ENCODE assay signal across 13 mouse cellular contexts in genomic region chr15:59950617-59951216, GRCm38 (mm10).
DNase-seq lines count a peak whose midpoint lies in the region; ATAC-seq and TF ChIP-seq lines count a peak whose summit lies in the region.
"Had no signal": no experiment of that assay in that cellular context is flagged by ENCODE, and none has a peak within 500 bp of the region (broad histone marks: within the 10 kb centered on the region; RNA-seq: fewer than 3 reads in every experiment).

No protein-coding gene starts in this region.

- H3K4me3 ChIP-seq in heart, adult 2 months: peak overlapping the region; percentile 19
- H3K4me3 ChIP-seq in heart, embryonic 12.5 days: no peak overlapping the region
- H3K4me3 ChIP-seq: forebrain, embryonic 12.5 days; hindbrain, embryonic 10.5 days; limb, embryonic 12.5 days; midbrain, embryonic 10.5 days had no signal

- TF ChIP-seq POLR2A in heart, adult 2 months (IDR thresholded peaks at IDR 0.05; ENCODE audit: insufficient read depth, low read depth, low read length): no peak

- H3K27me3 ChIP-seq in heart, adult 2 months (ENCODE audit: control insufficient read depth, insufficient read depth, low read length): no peaks in the 10 kb centered on the region
- H3K27me3 ChIP-seq in heart, embryonic 12.5 days (replicated peaks): no peaks in the 10 kb centered on the region
- H3K27me3 ChIP-seq: forebrain, embryonic 12.5 days; limb, embryonic 12.5 days had no signal

- WGBS in heart, adult 2 months: 73% methylated on average over 3 of the region's 3 CpGs
- 80% methylated on average over 3 of the region's 3 CpGs for WGBS in heart, embryonic 12.5 days

- H3K9ac ChIP-seq in heart, adult 2 months (ENCODE audit: low read depth, low read length): peak overlapping the region; percentile 48
- H3K9ac ChIP-seq in heart, embryonic 12.5 days: no peak overlapping the region
- H3K9ac ChIP-seq: forebrain, embryonic 12.5 days; limb, embryonic 12.5 days had no signal

- ATAC-seq in heart, embryonic 12.5 days (ENCODE audit: insufficient number of reproducible peaks, low FRiP score): no peak

- peak in 1 of 2 experiments; percentile 4 for DNase-seq in heart, adult 2 months
- peak; percentile 16 for DNase-seq in 3134 (ENCODE audit: extremely low read depth, insufficient read length, low spot score)
- DNase-seq in NIH3T3 (ENCODE audit: low read depth): peak; percentile 34
- DNase-seq in induced T-regulatory cell, adult 2 months (ENCODE audit: low read depth): peak; percentile 43
- no peak for DNase-seq in left cerebral cortex, adult 11 months (ENCODE audit: low spot score)
- no peak for DNase-seq in left cerebral cortex, postnatal 14 days (ENCODE audit: low spot score in 2 of 2)
- DNase-seq in Muller cell, postnatal 12 days (ENCODE audit: inconsistent ontology term): no peak
- DNase-seq: kidney, postnatal 4 days had no signal

- H3K27ac ChIP-seq in heart, adult 2 months: peak overlapping the region; percentile 38
- no peak overlapping the region for H3K27ac ChIP-seq in heart, embryonic 12.5 days (ENCODE audit: poor library complexity, severe bottlenecking)
- H3K27ac ChIP-seq: forebrain, embryonic 12.5 days; hindbrain, embryonic 10.5 days; limb, embryonic 12.5 days; midbrain, embryonic 10.5 days had no signal

- no peaks in the 10 kb centered on the region for H3K79me2 ChIP-seq in heart, adult 2 months (replicated peaks; ENCODE audit: control insufficient read depth, insufficient read depth, low read length)

- intact Hi-C loops in heart, adult 2 months (cut with DNase I): no loop called here
- intact Hi-C loops in left cerebral cortex, postnatal 14 days (cut with DNase I): no loop called here

- no peaks in the 10 kb centered on the region for H3K36me3 ChIP-seq in heart, adult 2 months (ENCODE audit: control insufficient read depth, insufficient read depth, low read length)
- no peaks in the 10 kb centered on the region for H3K36me3 ChIP-seq in heart, embryonic 12.5 days
- H3K36me3 ChIP-seq: forebrain, embryonic 12.5 days; hindbrain, embryonic 10.5 days; limb, embryonic 12.5 days; midbrain, embryonic 10.5 days had no signal

- H3K4me2 ChIP-seq in heart, embryonic 12.5 days: no peak overlapping the region
- H3K4me2 ChIP-seq: forebrain, embryonic 12.5 days; limb, embryonic 12.5 days had no signal

- H3K9me3 ChIP-seq in heart, embryonic 12.5 days (replicated peaks): no peaks in the 10 kb centered on the region
- H3K9me3 ChIP-seq: forebrain, embryonic 12.5 days; hindbrain, embryonic 10.5 days; limb, embryonic 12.5 days; midbrain, embryonic 10.5 days had no signal

- H3K4me1 ChIP-seq in heart, adult 2 months (ENCODE audit: control insufficient read depth, insufficient read depth, low read length): peaks cover 2% of the 10 kb centered on the region
- 0 out of 2 replicates have a peak, but pooled peaks cover 5% of the 10 kb centered on the region for H3K4me1 ChIP-seq in heart, embryonic 12.5 days (replicated peaks)
- H3K4me1 ChIP-seq: forebrain, embryonic 12.5 days; hindbrain, embryonic 10.5 days had no signal

- no peak for TF ChIP-seq EP300 in heart, adult 2 months (IDR thresholded peaks at IDR 0.05; ENCODE audit: insufficient read depth, low read depth, low read length)

- TF ChIP-seq CTCF in heart, adult 2 months (IDR thresholded peaks at IDR 0.05): no peak

Comparison
In these comparisons a context has a peak if more than half of its experiments do, and no peak if none do; other contexts are left out.
1. DNase-seq: peak in 3134 (single experiment), NIH3T3 (single experiment) and induced T-regulatory cell, adult 2 months (single experiment); none in left cerebral cortex, adult 11 months (single experiment), left cerebral cortex, postnatal 14 days (0 of 2) and Muller cell, postnatal 12 days (single experiment).